ENCODE assay signal across 8 mouse cellular contexts in genomic region chr7:126704121-126704980, GRCm38 (mm10). TPM values are rescaled to one million over a fixed set of nuclear protein-coding genes. Genes with fewer than 3 reads are reported as not detected.
DNase-seq lines count a peak whose midpoint lies in the region; ATAC-seq and TF ChIP-seq lines count a peak whose summit lies in the region.

No protein-coding gene starts in this region.

- H3K4me2 ChIP-seq in intestine, embryonic 15.5 days (replicated peaks) = peak overlapping the region; percentile 77
- H3K4me2 ChIP-seq in limb, embryonic 11.5 days (ENCODE audit: low read depth, severe bottlenecking) = peak overlapping the region; percentile 99
- peak overlapping the region; percentile 92 for H3K4me2 ChIP-seq in midbrain, embryonic 12.5 days (replicated peaks)

- H3K27ac ChIP-seq in intestine, embryonic 15.5 days = no peak overlapping the region
- H3K27ac ChIP-seq in limb, embryonic 11.5 days (replicated peaks; ENCODE audit: low read depth, low read length) = no peak overlapping the region
- peak overlapping the region; percentile 67 for H3K27ac ChIP-seq in midbrain, embryonic 12.5 days (replicated peaks)
- peak overlapping the region; percentile 87 for H3K27ac ChIP-seq in small intestine, adult 2 months (ENCODE audit: insufficient read depth, low read depth, low read length)

- TF ChIP-seq POLR2A in small intestine, adult 2 months (IDR thresholded peaks at IDR 0.05; ENCODE audit: low read depth, low read length) = peak; percentile 46; the same call in 1 of the 2 replicates

- DNase-seq in adrenal gland, adult 18-20 months (ENCODE audit: low spot score in 2 of 2) = peak; percentile 48 to 68
- peak; percentile 75 to 76 for DNase-seq in cerebellum, postnatal 4 days (ENCODE audit: low spot score in 2 of 2)
- DNase-seq in gastrocnemius, postnatal 14 days = peak; percentile 80
- peak; percentile 77 for DNase-seq in limb, embryonic 11.5 days (ENCODE audit: low spot score)

- 3% methylated on average over 39 of the region's 39 CpGs for WGBS in intestine, embryonic 15.5 days
- 3% methylated on average over 38 of the region's 39 CpGs for WGBS in limb, embryonic 11.5 days
- 3% methylated on average over 38 of the region's 39 CpGs for WGBS in midbrain, embryonic 12.5 days
- 4% methylated on average over 39 of the region's 39 CpGs for WGBS in small intestine, adult 2 months

- peak; percentile 82 for ATAC-seq in intestine, embryonic 15.5 days
- no peak; the same call in 1 of the 2 replicates for ATAC-seq in limb, embryonic 11.5 days (ENCODE audit: insufficient number of reproducible peaks, low FRiP score, low TSS enrichment, low read depth)
- ATAC-seq in midbrain, embryonic 12.5 days (ENCODE audit: low FRiP score, low read depth) = peak; percentile 83
- no peak for ATAC-seq in erythroid progenitor cell, adult 5-6 weeks (replicated peaks; ENCODE audit: low FRiP score, poor library complexity, severe bottlenecking)

- H3K4me3 ChIP-seq in intestine, embryonic 15.5 days (replicated peaks) = peak overlapping the region; percentile 39
- H3K4me3 ChIP-seq in limb, embryonic 11.5 days (ENCODE audit: low read depth, low read length) = peak overlapping the region; percentile 62
- H3K4me3 ChIP-seq in midbrain, embryonic 12.5 days = peak overlapping the region; percentile 71
- peak overlapping the region; percentile 62 for H3K4me3 ChIP-seq in small intestine, adult 2 months (ENCODE audit: low read depth, low read length)

- intact Hi-C loops in gastrocnemius, postnatal 14 days (cut with DNase I; ENCODE audit: low total_unique reads) = loop anchor here (5.0 kb wide), 1 partner anchor 127 kb away; no protein-coding TSS in a partner anchor

- H3K9ac ChIP-seq in intestine, embryonic 15.5 days = peak overlapping the region; percentile 39
- H3K9ac ChIP-seq in limb, embryonic 11.5 days (ENCODE audit: low read length) = peak overlapping the region; percentile 65
- H3K9ac ChIP-seq in midbrain, embryonic 12.5 days (replicated peaks) = peak overlapping the region; percentile 93

- no peaks in the 10 kb centered on the region for H3K36me3 ChIP-seq in intestine, embryonic 15.5 days
- H3K36me3 ChIP-seq in limb, embryonic 11.5 days (ENCODE audit: control insufficient read depth, insufficient read depth, low read length) = no peaks in the 10 kb centered on the region
- H3K36me3 ChIP-seq in midbrain, embryonic 12.5 days = peaks cover 8% of the 10 kb centered on the region
- H3K36me3 ChIP-seq in small intestine, adult 2 months (ENCODE audit: control insufficient read depth, insufficient read depth, low read length) = peaks cover 3% of the 10 kb centered on the region; the same call in 1 of the 2 replicates

- H3K4me1 ChIP-seq in intestine, embryonic 15.5 days (replicated peaks) = peaks cover 11% of the 10 kb centered on the region
- H3K4me1 ChIP-seq in limb, embryonic 11.5 days (ENCODE audit: control insufficient read depth, insufficient read depth, low read length) = peaks cover 8% of the 10 kb centered on the region
- peaks cover 33% of the 10 kb centered on the region for H3K4me1 ChIP-seq in midbrain, embryonic 12.5 days
- H3K4me1 ChIP-seq in small intestine, adult 2 months (ENCODE audit: control insufficient read depth, insufficient read depth, insufficient read length, low read length) = peaks cover 2% of the 10 kb centered on the region; the same call in 1 of the 2 replicates

- H3K9me3 ChIP-seq in intestine, embryonic 15.5 days = no peaks in the 10 kb centered on the region
- no peaks in the 10 kb centered on the region; the same call in 1 of the 2 replicates for H3K9me3 ChIP-seq in limb, embryonic 11.5 days (ENCODE audit: control insufficient read depth, low read length)
- no peaks in the 10 kb centered on the region for H3K9me3 ChIP-seq in midbrain, embryonic 12.5 days

- TF ChIP-seq CTCF in small intestine, adult 2 months (IDR thresholded peaks at IDR 0.05; ENCODE audit: extremely low read depth, insufficient read length, insufficient replicate concordance, low read depth, low read length) = no peak

- peaks cover 22% of the 10 kb centered on the region for H3K27me3 ChIP-seq in intestine, embryonic 15.5 days (replicated peaks)
- peaks cover 5% of the 10 kb centered on the region; the same call in 1 of the 2 replicates for H3K27me3 ChIP-seq in limb, embryonic 11.5 days (ENCODE audit: control insufficient read depth, insufficient read depth, low read length)
- peaks cover 25% of the 10 kb centered on the region for H3K27me3 ChIP-seq in midbrain, embryonic 12.5 days
- H3K27me3 ChIP-seq in small intestine, adult 2 months (ENCODE audit: control insufficient read depth, insufficient read depth, low read length) = no peaks in the 10 kb centered on the region

RNA-seq across cellular contexts. Expression of gene Coro1a, which starts 3.2 kb away (rescaled TPM):
- total RNA-seq in adrenal gland, adult 18-20 months (2021) = 10 to 100 TPM; 19.0 to 21.7 TPM
- 1 to 10 TPM; 2.7 to 3.6 TPM for total RNA-seq in gastrocnemius, postnatal 14 days (2021)
- 36.9 and 39.7 TPM in 2 replicates for polyA plus RNA-seq in intestine, embryonic 15.5 days (2015; fragmentation: Nextera tagmentation; extraction: Ambion mirVana)
- polyA plus RNA-seq in limb, embryonic 11.5 days (2014; fragmentation: Nextera tagmentation; extraction: Ambion mirVana) = 35.9 and 37.7 TPM in 2 replicates
- 60.8 and 65.9 TPM in 2 replicates for polyA plus RNA-seq in midbrain, embryonic 12.5 days (2016; fragmentation: Nextera tagmentation; extraction: Ambion mirVana)
- polyA plus RNA-seq in small intestine, adult 2 months (2012; rRNA removed) = 114 and 157 TPM in 2 replicates
- total RNA-seq in erythroid progenitor cell, adult 5-6 weeks (2015; ENCODE audit: low replicate concordance) = 103 and 171 TPM in 2 replicates
- 101 and 106 TPM in 2 replicates for total RNA-seq in erythroid progenitor cell, adult 5-6 weeks (2017; ENCODE audit: low replicate concordance)

RNA-seq across cellular contexts. Expression of gene Slx1b, which starts 8.8 kb away (rescaled TPM):
- total RNA-seq in adrenal gland, adult 18-20 months (2021) = 10 to 100 TPM in 1 of 2 experiments, 1 to 10 TPM in 1; 9.9 to 11.1 TPM
- total RNA-seq in gastrocnemius, postnatal 14 days (2021) = 1 to 10 TPM; 3.7 to 4.6 TPM
- 8.1 and 9.1 TPM in 2 replicates for polyA plus RNA-seq in intestine, embryonic 15.5 days (2015; fragmentation: Nextera tagmentation; extraction: Ambion mirVana)
- polyA plus RNA-seq in limb, embryonic 11.5 days (2014; fragmentation: Nextera tagmentation; extraction: Ambion mirVana) = 8.8 and 9.3 TPM in 2 replicates
- polyA plus RNA-seq in midbrain, embryonic 12.5 days (2016; fragmentation: Nextera tagmentation; extraction: Ambion mirVana) = 16.6 and 19.1 TPM in 2 replicates
- polyA plus RNA-seq in small intestine, adult 2 months (2012; rRNA removed) = 7.9 and 16.0 TPM in 2 replicates
- 0.84 and 1.4 TPM in 2 replicates for total RNA-seq in erythroid progenitor cell, adult 5-6 weeks (2015; ENCODE audit: low replicate concordance)
- total RNA-seq in erythroid progenitor cell, adult 5-6 weeks (2017; ENCODE audit: low replicate concordance) = 1.9 and 3.2 TPM in 2 replicates

RNA-seq across cellular contexts. Expression of gene Bola2, which starts 9.2 kb away (rescaled TPM):
- total RNA-seq in adrenal gland, adult 18-20 months (2021) = 100 to 1,000 TPM in 1 of 2 experiments, 10 to 100 TPM in 1; 98.7 to 105 TPM
- total RNA-seq in gastrocnemius, postnatal 14 days (2021) = 10 to 100 TPM; 40.7 to 41.6 TPM
- polyA plus RNA-seq in intestine, embryonic 15.5 days (2015; fragmentation: Nextera tagmentation; extraction: Ambion mirVana) = 118 and 120 TPM in 2 replicates
- 152 and 160 TPM in 2 replicates for polyA plus RNA-seq in limb, embryonic 11.5 days (2014; fragmentation: Nextera tagmentation; extraction: Ambion mirVana)
- polyA plus RNA-seq in midbrain, embryonic 12.5 days (2016; fragmentation: Nextera tagmentation; extraction: Ambion mirVana) = 151 TPM in 2 replicates
- 35.8 and 40.6 TPM in 2 replicates for polyA plus RNA-seq in small intestine, adult 2 months (2012; rRNA removed)
- 9.2 and 21.3 TPM in 2 replicates for total RNA-seq in erythroid progenitor cell, adult 5-6 weeks (2015; ENCODE audit: low replicate concordance)
- total RNA-seq in erythroid progenitor cell, adult 5-6 weeks (2017; ENCODE audit: low replicate concordance) = 5.1 and 46.8 TPM in 2 replicates

RNA-seq across cellular contexts. Expression of gene Sult1a1, which starts 28.1 kb away (rescaled TPM):
- total RNA-seq in adrenal gland, adult 18-20 months (2021) = 10 to 100 TPM; 48.0 to 52.5 TPM
- 10 to 100 TPM; 20.3 to 45.9 TPM for total RNA-seq in gastrocnemius, postnatal 14 days (2021)
- 5.5 and 6.1 TPM in 2 replicates for polyA plus RNA-seq in intestine, embryonic 15.5 days (2015; fragmentation: Nextera tagmentation; extraction: Ambion mirVana)
- polyA plus RNA-seq in limb, embryonic 11.5 days (2014; fragmentation: Nextera tagmentation; extraction: Ambion mirVana) = 0.23 and 0.47 TPM in 2 replicates
- 0.45 and 1.1 TPM in 2 replicates for polyA plus RNA-seq in midbrain, embryonic 12.5 days (2016; fragmentation: Nextera tagmentation; extraction: Ambion mirVana)
- polyA plus RNA-seq in small intestine, adult 2 months (2012; rRNA removed) = 5.0 and 7.4 TPM in 2 replicates
- 4.0 TPM in 1 of 2 replicates, not detected in the other for total RNA-seq in erythroid progenitor cell, adult 5-6 weeks (2015; ENCODE audit: low replicate concordance)
- 6.4 TPM in 1 of 2 replicates, not detected in the other for total RNA-seq in erythroid progenitor cell, adult 5-6 weeks (2017; ENCODE audit: low replicate concordance)

RNA-seq across cellular contexts. Expression of gene Mapk3, which starts 55.0 kb away (rescaled TPM):
- 100 to 1,000 TPM; 123 to 131 TPM for total RNA-seq in adrenal gland, adult 18-20 months (2021)
- total RNA-seq in gastrocnemius, postnatal 14 days (2021) = 10 to 100 TPM; 35.0 to 40.0 TPM
- polyA plus RNA-seq in intestine, embryonic 15.5 days (2015; fragmentation: Nextera tagmentation; extraction: Ambion mirVana) = 109 and 112 TPM in 2 replicates
- 35.4 and 37.4 TPM in 2 replicates for polyA plus RNA-seq in limb, embryonic 11.5 days (2014; fragmentation: Nextera tagmentation; extraction: Ambion mirVana)
- 56.1 and 58.0 TPM in 2 replicates for polyA plus RNA-seq in midbrain, embryonic 12.5 days (2016; fragmentation: Nextera tagmentation; extraction: Ambion mirVana)
- 208 and 472 TPM in 2 replicates for polyA plus RNA-seq in small intestine, adult 2 months (2012; rRNA removed)
- total RNA-seq in erythroid progenitor cell, adult 5-6 weeks (2015; ENCODE audit: low replicate concordance) = 46.5 and 49.0 TPM in 2 replicates
- total RNA-seq in erythroid progenitor cell, adult 5-6 weeks (2017; ENCODE audit: low replicate concordance) = 18.6 and 19.3 TPM in 2 replicates

Comparison
In these comparisons a context has a peak if more than half of its experiments do, and no peak if none do; other contexts are left out.
1. ATAC-seq: peak in intestine, embryonic 15.5 days (single experiment) and midbrain, embryonic 12.5 days (single experiment); none in limb, embryonic 11.5 days (single experiment) and erythroid progenitor cell, adult 5-6 weeks (single experiment).
2. H3K27ac ChIP-seq: peak in midbrain, embryonic 12.5 days (single experiment) and small intestine, adult 2 months (single experiment); none in intestine, embryonic 15.5 days (single experiment) and limb, embryonic 11.5 days (single experiment).
3. H3K9ac ChIP-seq: peak in every context shown above with its lines; median percentile 93 in midbrain, embryonic 12.5 days; 65 in limb, embryonic 11.5 days; 39 in intestine, embryonic 15.5 days.
4. Peak in every context shown above with its lines, with median percentiles within 50 percentile points of each other: DNase-seq, H3K4me2 ChIP-seq and H3K4me3 ChIP-seq.